Comparison of ENCODE assay signal across 10 mouse cellular contexts in genomic region chr2:49741895-49742734, GRCm38 (mm10). TPM values are rescaled to one million over a fixed set of nuclear protein-coding genes. Genes with fewer than 3 reads are reported as not detected.
A peak's percentile ranks its signal among the peaks of the same experiment; 100 is the strongest.
DNase-seq lines count a peak whose midpoint lies in the region.
"Had no signal": no experiment of that assay in that cellular context is flagged by ENCODE, and none has a peak within 500 bp of the region (broad histone marks: within the 10 kb centered on the region; RNA-seq: fewer than 3 reads in every experiment).

No protein-coding gene starts in this region.

- H3K27me3 ChIP-seq in splenic B cell, adult 2 months (ENCODE audit: control insufficient read depth, insufficient read depth, low read length, poor library complexity, severe bottlenecking), result no peaks in the 10 kb centered on the region

- intact Hi-C loops in left cerebral cortex, postnatal 14 days (cut with DNase I), result no loop called here

- H3K36me3 ChIP-seq in splenic B cell, adult 2 months (ENCODE audit: control insufficient read depth, insufficient read depth, low read length, poor library complexity, severe bottlenecking), result no peaks in the 10 kb centered on the region
- H3K36me3 ChIP-seq: G1E had no signal

- DNase-seq in layer of hippocampus, adult 11-12 months (ENCODE audit: low spot score), result peak; percentile 72
- no peak for DNase-seq in layer of hippocampus, adult 9-10 months (ENCODE audit: low spot score)
- DNase-seq in cerebellum, postnatal 25 days, result peak; percentile 76 to 79
- DNase-seq in left cerebral cortex, postnatal 14 days (ENCODE audit: low spot score in 2 of 2), result peak; percentile 61 to 68
- peak; percentile 34 for DNase-seq in splenic B cell, adult 2 months (ENCODE audit: low read depth, low spot score)
- DNase-seq in kidney, adult 11 months, result no peak
- no peak for DNase-seq in heart, adult 11 months
- DNase-seq in adrenal gland, postnatal 14 days, result no peak
- DNase-seq: kidney, adult 9 months had no signal

RNA-seq across cellular contexts. Expression of gene Lypd6b, which starts 45.4 kb away (rescaled TPM):
- total RNA-seq in left cerebral cortex, postnatal 14 days (2021), result 10 to 100 TPM; 10.7 to 10.9 TPM
- 0.15 TPM in 1 of 2 replicates, not detected in the other for total RNA-seq in adrenal gland, postnatal 14 days (2021)

Comparison
In these comparisons a context has a peak if more than half of its experiments do, and no peak if none do; other contexts are left out.
1. DNase-seq: peak in layer of hippocampus, adult 11-12 months (single experiment), cerebellum, postnatal 25 days (2 of 2), left cerebral cortex, postnatal 14 days (2 of 2) and splenic B cell, adult 2 months (single experiment); none in layer of hippocampus, adult 9-10 months (single experiment), kidney, adult 11 months (single experiment), heart, adult 11 months (single experiment) and adrenal gland, postnatal 14 days (single experiment).
2. RNA of gene Lypd6b, which starts 45.4 kb away (total RNA-seq): 10.7 to 10.9 TPM in left cerebral cortex, postnatal 14 days; 0.15 TPM in adrenal gland, postnatal 14 days; every median in the first group is over 10 times any median in the second.